Mouse (Mus musculus) adrenal gland, postnatal 4 days (tissue): ENCODE measurements around the gene Cyp2r1. TPM values are rescaled to one million over a fixed set of nuclear protein-coding genes. Genes with fewer than 3 reads are reported as not detected.
"Not testable (repeated sequence)": the region's sequence is repeated elsewhere in the genome, so short reads cannot be mapped to it uniquely, and the experiment has no call there.

Source experiments
- DNase-seq, 2 experiments: peaks; one replicate each; pipeline ENCODE4 v3.0.0; 2021 to 2022; ENCODE audit warnings: low spot score in 2 of 2, mixed read lengths in 2 of 2
- long read RNA-seq, 2 experiments: library from polyadenylated mRNA; stranded (forward); transcript quantifications; one replicate each; pipeline ENCODE4 v2.0.0; 2021
- total RNA-seq, 2 experiments: library from RNA; stranded (reverse); gene quantifications; 2 replicates each; pipeline ENCODE4 v1.2.3; 2021

Cyp2r1 gene
- total RNA-seq = 1 to 10 TPM; 1.9 to 2.3 TPM
- long read RNA-seq, experiment 1, partial matches to known transcripts = 0 of 1 reads
- long read RNA-seq, experiment 1, other reads (novel, unspliced or antisense) = 1 of 1 reads
- long read RNA-seq, experiment 2, partial matches to known transcripts = 0 of 1 reads
- long read RNA-seq, experiment 2, other reads (novel, unspliced or antisense) = 0 of 1 reads

DNA sequence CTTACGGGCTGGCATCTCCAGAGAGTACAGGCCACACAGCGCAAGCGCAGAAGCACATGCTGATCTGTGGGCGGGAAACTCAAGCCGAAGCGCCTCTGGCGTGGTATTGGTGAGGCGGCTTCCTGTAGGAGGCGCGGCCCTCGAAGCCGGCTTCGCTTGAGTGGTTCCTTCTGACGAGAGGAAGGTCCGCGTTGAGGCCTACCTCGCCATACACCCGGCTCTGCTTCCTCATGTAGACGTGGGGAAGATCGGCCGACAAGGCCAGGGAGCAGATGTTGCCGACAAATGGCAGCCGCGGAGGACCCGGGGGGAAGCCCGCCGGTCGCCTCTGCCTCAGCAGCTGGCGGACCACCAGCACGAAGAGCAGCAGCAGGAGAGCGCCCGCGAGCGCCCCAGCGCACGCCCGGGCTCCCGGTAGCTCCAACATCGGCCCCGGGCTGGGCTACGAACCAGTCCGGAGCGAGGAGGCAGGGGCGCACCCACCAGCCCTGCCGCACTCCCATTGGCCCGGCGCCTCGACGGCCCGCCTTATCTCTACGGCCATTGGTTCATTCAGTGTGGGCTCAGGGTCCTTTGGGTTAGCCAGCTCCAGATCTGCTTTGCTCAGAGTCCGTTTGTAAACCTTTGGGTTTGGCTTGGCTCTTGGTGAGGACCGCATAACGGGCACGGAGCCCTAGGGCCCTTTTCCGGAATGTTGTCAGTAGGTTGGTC, at the start of gene Cyp2r1:
Cyp2r1 (minus strand) TSS at position 442 of the 711 bp plus-strand sequence.
- DNase-seq = peak; percentile 56 to 68

- DNase-seq = not testable (repeated sequence)
Measured at GRCm38 (mm10) chr7:114594391-114594790, 31.6 kb upstream of the Cyp2r1 start.

- DNase-seq = no peak
Measured at GRCm38 (mm10) chr7:114582441-114582840, 19.7 kb upstream of the Cyp2r1 start.

GRCm38 (mm10) chr7:114581200-114581599, 18.4 kb upstream of the Cyp2r1 start:
- DNase-seq = no peak

DNA sequence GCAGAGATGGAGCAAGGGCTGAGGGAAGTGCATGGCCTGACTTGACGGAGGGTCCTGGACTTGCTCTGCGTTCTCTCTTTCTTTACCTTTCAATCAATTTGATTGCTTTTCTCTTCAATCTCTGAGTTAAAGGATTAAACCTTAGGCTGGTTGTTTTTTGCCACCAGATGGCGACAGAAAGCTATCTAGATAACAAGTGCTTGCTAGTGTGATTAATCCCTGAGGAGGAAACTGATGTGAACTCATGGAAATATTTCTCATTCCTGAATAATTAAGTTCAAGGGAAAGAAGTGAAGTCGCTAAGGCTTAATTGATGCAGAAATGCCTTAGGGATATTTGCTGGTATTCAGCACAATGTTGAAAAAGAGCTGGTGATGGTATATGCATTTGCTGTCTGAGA, 17.7 kb upstream of the Cyp2r1 start:
- DNase-seq = no peak

GRCm38 (mm10) chr7:114577665-114578064, 14.9 kb upstream of the Cyp2r1 start:
- DNase-seq = no peak

DNA sequence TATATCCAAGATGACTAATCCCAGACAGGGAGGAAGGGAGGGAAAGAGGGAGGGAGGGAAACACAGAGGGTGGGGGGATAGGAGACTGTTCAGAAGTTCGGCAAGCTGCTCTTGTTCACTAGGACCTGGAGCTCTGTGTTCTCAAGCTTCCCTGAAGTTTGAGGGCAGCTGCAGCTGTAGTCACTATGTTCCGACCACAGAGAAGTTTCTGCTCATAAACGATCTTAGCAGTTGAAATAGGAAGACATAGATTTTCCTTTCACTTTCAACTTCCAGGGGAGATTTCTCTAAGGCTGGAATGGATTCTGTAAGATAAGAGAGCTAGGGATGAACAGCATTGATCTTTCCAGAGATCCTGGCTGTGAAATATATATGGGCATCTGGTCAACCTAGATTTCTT, 14.2 kb upstream of the Cyp2r1 start:
- DNase-seq = no peak

DNA sequence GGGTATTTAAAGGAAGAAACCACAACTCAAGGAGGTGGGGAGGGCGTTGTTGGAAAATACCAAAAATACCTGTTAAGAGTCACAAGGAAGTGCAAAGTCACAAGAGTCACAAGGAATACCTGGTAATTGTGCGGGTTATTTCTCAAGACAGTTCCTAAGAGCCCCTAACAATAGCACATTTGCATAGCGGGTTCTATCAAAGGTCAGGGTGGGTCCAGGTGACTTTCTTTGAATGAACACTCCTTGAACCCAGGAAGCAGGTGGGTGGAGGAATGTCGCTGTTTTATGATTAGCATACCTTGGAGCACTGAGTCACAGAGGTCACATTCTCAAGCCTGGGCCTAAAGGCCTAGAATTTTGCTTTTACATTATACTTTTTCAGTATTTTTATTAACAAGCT, 11.1 kb upstream of the Cyp2r1 start:
- DNase-seq = not testable (repeated sequence)

GRCm38 (mm10) chr7:114536179-114536578, 26.6 kb downstream of the Cyp2r1 start:
- no peak for DNase-seq

DNA sequence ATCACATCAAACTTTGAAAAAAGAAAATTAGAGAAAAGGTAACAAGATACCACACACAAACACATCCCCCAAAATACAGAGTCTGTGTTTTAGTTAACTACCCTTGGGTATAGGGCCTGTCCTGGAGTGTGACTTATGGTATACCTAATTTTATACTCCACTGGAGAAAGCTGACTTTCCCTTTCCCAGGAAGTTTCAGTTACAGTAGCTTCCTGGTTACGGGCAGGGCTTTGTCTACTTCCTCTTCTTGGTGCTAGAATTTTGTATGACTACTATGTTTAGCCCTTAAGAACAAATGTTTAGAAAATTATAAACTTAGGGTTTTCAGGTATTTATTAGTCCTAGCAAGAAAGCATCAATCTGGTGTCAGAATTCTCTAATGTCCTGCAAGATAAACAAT, 36.5 kb downstream of the Cyp2r1 start:
- DNase-seq = no peak

- no peak for DNase-seq
Measured at GRCm38 (mm10) chr7:114520122-114520521, 42.6 kb downstream of the Cyp2r1 start.

DNA sequence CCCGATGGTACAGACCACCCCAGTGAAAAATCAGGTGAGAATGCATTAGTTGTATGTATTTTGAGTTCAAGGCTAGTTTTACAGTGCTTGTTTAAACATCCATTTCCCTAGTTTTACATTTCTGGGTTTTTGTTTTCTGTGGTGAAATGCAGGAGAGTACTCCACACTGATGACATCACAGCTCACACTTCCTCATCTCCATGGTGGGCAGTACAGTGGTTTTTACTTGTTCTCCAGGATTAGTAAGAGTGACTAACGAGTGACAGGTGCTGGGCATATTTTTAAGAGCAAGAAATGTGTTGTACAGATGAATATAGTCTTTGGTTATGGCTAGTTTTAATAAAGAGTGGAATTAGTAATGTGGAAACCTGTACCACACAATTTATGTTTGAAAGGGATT, 53.9 kb downstream of the Cyp2r1 start:
- no peak for DNase-seq

Other genes starting within 250 kb of the Cyp2r1 start
- 10 to 100 TPM; 12.2 to 13.1 TPM for gene Pde3b, start 147.7 kb downstream of the Cyp2r1 start, total RNA-seq
- under 1 TPM; 0.56 to 0.67 TPM for gene Calca, start 73.4 kb upstream of the Cyp2r1 start, total RNA-seq
- not detected for gene Calcb, start 155.7 kb upstream of the Cyp2r1 start, total RNA-seq
- 1 to 10 TPM; 2.8 to 7.3 TPM for gene Insc, start 180.7 kb upstream of the Cyp2r1 start, total RNA-seq